Mouse (Mus musculus): ENCODE measurements at regions not wholly inside any gene's neighbourhood (a gene's known extent, or its start where the extent isn't known, plus 50 kb on each side); places are given as distances from the start of the nearest gene placed in this dataset.
A peak's percentile ranks its signal among the peaks of the same experiment; 100 is the strongest.

DNA sequence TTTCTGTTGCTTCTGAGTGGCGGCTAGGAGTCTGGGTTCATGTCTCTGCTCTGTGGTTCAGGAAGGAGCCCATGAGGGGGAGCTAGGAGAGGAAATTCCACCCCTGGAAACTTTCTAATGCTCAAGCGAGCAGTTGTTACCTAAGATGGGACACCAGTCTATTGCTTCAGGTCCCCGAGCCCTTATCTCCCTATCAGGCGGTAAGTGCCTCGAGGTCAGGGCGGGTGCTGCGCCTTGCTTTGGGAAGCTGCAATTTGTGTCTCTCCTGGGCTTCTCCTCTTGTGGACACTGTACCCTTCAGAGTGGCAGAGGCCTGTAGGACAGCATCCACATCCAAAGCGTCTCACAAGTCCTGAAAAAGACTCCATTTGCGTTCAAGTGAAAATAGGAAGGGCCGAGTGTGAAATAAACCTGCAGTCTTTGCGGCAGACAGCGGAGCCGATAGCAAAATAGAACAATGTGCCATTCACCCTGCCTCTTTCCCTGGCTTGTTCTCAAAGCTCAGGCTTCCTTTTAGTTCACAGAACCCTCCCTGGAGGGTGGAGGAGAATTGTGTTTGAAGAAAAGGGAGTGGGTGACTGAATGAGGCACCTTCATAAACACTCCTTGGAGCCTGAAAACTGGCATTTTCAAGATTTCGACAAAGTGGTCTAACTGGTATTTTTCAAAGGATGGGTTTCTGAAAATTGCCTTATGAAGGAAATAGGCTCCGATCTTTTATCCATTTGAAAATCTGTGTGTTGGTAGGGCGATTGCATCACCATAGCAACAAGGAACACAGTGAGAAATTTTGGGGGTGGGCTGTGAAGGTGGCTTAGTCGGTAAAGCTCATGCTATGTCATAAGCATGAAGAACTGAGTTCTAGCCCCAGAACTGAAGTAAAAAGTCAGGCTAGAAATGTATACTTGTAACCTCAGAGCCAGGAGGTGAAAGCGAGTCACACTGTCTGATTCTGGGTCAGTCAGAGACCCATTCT lies 87.2 kb upstream of the Cxcr4 start:
- no peak for DNase-seq (ENCODE audit: low read depth, low spot score)

DNA sequence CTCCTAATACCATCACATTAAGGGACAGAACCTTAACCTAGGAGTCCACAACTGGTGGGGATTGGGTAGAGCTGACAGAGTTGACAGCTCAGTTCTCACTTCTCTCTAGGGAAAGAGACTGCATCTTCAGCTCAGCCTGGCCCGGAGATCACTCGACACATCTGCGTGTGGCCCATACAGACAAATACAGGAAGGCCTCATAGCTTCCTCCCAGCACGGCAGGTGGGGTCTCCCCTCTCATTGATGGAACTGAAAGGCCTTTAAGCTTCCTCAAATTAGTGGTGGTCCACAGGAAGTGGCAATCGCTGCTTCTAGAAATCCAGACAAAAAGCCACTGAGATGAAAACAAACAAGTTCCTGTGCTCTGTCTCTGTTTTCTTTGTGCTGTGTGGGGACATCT lies 83.4 kb upstream of the Cxcr4 start:
- peak; percentile 17 for DNase-seq (ENCODE audit: low read depth, low spot score)

DNA sequence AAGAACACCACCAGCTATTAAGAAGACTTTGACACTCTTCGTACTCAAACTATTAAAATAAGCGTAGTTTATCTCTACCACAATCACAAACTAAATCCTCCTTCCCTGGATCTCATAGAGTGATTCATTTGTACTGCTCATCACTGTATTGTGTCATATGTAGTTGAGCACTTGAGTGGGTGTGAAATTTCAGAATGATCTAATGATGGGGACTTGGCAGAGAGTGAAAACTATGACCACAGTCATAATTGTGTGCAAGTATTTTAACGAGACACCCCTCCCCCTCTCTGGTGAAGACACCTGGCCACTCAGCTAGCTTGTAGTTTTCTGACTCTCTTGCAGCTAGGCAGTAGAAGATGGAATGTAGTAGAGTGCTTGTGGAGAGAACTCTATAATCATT lies 80.2 kb upstream of the Cxcr4 start:
- no peak for DNase-seq (ENCODE audit: low read depth, low spot score)

DNA sequence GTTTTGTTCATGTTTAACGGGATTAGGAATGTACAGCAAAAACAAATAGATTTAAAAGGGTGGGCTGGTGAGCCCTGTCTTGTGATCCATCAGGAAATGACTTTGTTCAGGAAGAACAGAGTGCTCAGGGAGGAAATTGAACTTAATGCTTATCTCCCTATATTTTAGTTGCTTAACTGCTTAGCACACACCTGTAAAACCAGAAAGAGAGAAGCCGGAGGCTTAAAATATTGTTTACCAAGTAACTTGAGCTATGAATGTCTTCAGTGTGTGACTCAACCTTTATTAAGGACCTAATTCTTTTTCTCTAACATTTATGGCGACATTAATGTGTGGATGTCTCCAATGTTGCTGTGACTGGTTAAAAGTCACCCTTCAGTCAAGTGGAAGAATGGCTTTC lies 79.4 kb upstream of the Cxcr4 start:
- DNase-seq (ENCODE audit: low read depth, low spot score): no peak

DNA sequence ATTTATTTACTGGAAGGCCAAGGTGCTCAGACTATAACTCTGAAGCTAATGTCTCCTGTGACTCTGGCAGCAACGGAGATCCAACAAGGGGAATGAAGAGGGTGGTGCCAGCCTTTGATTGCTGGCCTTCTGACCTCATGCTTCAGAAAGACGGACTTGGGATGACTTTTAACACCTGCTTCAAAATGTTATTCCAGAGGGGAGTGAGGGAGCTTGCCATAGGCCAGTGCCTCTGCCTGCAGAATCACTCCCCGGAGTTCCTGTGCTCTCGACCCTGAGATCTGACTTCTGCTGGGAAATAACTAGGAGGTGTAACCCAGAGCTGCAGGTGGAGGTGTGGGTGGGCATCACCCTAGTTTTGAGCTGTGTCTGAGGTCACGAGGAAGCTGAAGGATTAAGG lies 78.9 kb upstream of the Cxcr4 start:
- DNase-seq (ENCODE audit: low read depth, low spot score): no peak

DNA sequence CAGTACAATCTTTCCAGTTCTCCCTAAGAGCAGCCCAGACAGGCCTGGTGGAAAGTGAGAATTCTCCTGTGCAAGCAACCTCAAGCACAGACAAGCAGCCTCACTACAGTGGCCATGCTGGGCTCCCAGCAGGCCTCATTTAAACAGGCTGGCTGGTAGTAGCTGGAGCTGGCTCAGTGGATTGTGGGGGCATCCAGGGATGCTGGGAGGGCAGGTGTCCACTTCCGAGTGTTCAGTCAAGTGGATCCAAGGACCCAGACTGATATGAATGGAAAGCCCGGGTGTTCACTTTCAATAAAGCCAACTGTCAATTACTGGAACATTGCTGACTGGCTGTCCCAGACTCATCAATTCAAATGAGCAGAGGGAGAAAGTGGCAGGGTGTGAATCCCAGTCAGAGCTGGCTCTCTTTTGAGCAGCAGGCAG lies 77.2 kb upstream of the Cxcr4 start:
- no peak for DNase-seq (ENCODE audit: low read depth, low spot score)

DNA sequence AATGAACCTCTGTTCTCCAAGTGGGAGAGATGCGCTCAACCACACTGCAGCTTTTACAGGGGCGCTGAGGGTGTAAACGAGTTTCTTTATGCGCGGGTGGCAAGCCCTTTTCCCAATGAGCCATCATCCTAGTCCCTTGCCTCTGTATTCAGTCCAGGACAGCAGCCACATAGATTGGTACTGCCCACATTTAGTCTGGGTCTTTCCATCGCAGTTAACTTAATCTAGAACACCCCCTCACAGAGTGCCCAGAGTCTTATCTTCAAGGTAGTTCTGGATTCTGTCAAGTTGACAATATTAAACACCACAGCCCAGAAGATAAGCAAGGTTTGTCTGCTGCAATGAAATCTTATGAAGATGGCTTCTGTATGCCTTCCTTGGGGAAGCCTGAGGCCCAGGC lies 76.6 kb upstream of the Cxcr4 start:
- no peak for DNase-seq (ENCODE audit: low read depth, low spot score)

DNA sequence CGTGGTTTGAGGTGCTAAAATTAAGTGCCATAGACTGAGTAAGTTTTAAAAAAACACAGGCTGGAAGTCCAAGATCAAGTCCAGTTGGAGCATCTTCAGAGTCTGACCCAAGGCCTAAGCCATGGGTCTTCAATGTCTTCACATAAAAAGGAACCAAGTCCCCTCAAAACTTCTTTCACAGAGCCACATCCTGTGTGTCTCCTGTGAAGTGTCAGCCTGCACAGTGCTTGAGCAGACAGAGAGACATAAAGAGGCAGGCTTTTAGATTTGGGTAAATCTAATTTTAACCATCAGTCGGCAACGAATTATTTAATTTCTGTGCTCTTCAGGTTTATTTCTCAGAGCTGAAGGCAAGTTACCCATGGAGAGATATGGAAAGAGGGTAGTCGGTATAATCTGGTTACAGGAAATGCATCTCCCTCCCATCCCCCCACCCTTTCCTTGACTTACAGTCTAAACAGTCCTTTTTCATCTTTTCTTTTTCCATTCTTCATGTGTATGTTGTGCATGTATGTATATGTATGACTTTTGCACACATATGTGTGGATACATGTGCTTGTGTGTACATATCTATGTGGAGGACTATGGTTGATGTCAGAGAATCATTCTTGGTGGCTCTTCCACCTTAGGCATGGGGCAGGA lies 75.1 kb upstream of the Cxcr4 start:
- peak; percentile 49 for DNase-seq (ENCODE audit: low read depth, low spot score)

DNA sequence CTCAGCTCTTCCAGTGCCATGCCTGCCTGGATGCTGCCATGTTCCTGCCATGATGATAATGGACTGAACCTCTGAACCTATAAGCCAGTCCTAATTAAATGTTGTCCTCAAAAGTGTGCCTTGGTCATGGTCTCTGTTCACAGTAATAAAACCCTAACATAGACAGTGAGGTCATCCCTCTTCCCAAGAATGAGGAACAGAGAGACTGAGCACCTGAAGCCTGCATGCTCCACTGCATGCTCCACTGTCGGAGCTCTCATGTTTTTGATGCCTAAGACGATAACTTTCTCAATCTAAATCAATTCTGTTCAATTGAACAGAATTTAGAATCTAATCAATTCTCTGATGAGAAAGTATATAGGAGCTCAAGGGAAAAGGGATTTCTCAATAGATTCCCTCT lies 71.1 kb upstream of the Cxcr4 start:
- no peak for DNase-seq (ENCODE audit: low read depth, low spot score)

DNA sequence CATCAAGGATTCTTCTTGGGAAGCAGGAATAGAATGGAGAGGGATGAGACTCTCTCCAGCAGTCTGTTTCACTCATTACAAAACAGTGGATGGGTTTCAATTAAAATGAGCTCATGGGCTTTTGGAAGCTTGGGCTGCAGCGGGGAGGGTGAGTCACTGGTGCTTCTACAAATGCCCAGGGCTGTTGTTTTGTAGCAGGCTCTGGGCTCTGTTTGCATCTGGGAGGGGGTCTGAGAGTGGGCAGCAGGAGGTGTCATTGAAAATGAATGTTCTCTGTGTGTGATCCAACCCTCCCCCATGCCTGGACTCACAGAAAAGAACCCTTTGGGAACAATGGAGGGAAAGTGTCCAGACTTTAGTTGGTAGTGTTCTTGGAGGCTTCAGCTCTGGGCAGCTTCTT lies 67.8 kb upstream of the Cxcr4 start:
- DNase-seq (ENCODE audit: low read depth, low spot score): no peak

DNA sequence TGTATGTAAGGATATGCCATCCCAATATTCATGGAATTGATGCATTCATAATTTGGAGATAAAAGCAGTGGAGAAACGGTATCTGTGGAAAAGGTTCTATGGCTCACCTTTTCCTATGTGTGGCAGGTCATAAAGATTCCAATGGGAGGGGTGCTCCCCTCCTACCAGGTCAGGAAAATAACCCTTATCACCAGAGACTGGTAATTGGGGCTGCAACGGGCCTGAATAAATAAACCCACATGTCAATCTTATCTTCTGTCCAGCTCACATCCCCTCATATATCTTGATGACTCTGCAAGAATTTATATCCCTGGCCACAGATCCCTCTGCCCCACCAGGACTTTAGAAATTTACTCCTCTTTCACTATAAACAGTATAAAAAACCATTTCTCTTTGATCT lies 66.7 kb upstream of the Cxcr4 start:
- no peak for DNase-seq (ENCODE audit: low read depth, low spot score)

DNA sequence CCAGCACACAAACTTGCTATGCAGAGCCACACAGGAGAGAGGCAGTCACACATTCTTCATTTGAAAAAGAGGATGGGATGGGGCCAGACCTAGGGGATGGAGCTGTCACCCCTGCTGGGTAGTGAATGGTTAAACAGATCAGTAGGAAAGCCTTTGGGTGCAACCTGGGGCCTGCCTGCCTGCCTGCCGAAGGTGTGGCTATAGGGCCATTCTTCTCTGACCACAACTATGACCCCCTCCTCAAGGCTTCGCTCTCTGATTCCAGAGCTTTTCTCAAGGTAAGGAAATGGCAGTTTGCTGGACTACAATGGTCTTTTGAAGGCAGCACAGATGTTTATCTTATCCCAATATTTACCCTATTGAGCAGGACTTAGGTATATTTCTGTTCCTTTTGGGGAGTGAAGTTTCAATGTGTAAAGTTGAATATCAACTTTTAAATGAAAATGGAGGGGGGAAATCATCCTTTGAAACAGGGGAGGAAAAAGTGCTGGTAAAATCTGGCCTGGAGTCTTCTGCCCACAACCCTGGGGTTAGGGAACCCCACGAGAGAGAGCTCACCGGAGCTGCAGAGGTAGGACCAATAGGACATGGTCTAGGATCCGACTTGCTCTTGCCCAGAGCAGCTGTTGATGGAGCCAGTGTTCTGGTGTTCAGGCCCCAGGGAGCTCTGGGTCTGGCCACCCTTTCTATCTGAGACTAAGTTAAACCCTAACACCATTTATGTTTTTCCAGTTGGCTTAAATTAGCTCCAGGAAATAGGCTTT lies 62.2 kb upstream of the Cxcr4 start:
- DNase-seq (ENCODE audit: low read depth, low spot score): no peak

DNA sequence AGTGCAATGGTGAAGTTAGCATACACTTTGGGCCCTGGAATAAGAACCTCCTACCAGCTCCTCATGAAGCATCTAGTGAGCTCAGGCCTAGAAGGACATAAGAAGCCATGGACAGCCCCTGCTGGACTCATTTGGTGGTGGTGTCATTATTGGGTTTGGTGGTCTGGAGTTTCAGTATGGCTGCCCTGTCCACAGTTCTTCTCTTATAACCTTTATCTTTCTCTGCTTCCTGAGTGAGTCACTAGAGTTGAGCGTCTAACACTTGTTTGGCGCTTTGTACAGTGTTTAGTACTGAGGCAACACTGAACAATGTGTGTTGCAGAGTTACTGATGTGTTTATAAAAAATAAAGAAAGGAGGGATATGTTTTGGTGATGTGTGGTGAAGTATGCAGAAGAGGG lies 58.5 kb upstream of the Cxcr4 start:
- DNase-seq (ENCODE audit: low read depth, low spot score): no peak

DNA sequence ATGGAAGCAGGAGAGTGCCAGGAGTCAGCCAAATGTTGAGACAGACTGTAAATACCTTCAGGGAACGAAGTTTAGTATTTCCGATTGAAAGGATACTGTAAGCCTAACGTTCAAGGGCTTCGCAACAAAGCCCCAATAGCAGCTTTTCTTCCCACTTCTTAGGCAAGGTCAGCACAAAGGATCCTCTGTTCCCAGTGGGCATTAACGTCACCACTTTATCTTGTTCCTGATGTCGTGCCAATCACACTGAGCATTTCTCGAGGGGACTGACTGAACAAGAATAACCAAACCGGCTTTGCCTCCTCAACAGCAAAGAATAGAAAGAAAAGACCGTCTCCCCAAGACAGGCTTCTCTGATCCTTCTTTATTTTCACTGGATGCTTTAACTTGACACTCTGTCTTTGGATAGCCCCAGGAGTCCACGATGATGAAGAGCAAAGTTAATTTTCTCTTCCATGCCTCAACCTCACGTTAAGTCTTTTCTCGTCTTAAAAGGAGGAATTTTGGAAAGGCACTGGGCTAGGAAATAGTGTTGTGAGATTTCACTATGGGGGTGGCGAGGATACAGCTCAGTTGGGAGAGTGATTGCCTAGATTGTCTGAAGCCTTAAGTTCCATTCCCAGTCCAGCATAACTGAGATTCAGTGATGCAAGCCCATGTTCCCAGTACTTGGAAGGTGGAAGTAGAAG lies 57.5 kb upstream of the Cxcr4 start:
- no peak for DNase-seq (ENCODE audit: low read depth, low spot score)

DNA sequence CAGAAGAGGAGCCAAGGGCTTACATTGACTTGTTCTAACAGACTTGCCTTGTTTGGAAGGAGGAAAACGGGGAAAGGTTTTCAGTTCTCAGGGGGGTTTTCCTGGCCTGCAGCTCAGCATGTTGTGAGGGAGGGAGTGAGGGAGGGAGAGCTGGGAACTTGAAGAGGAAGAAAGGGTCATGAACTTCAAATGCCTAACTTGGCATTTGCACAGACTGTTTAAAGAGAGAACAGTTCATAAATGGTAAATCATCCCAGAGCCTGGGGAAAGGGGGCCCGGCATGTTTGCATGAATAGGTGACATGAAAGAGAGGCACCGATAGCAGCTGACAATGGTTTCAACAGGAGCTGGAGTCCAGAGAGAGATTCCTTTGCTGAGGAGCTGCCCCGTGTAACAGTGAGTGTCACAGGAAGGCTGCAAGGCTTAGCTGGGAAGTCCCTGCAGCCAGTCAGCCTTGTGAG lies 51.3 kb upstream of the Cxcr4 start:
- no peak for DNase-seq (ENCODE audit: low read depth, low spot score)

DNA sequence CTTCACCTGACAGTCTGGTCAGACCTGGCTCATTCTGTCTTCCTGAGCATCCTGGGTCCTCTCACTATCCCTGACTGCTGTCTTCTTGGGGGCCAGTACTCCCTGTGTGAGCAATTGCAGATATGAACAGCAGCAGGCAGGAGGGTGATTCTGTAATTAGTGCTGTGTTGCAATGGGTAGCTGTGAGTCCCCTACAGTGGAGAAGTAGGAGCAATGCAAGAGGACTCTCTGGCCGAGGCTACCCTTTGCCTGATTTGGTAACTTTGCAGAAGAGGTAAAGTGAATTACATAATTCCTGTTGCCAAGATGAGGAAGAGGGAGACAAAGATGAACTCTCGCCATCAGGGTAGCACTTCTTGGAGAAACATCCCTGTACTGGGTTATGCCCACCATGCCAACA lies 50.1 kb upstream of the Cxcr4 start:
- no peak for DNase-seq (ENCODE audit: low read depth, low spot score)

All from CD4-positive helper T cell, adult 2 months (primary cell).